Mouse (Mus musculus) midbrain, embryonic 15.5 days (tissue): ENCODE results near the gene Slc37a4. TPM values are rescaled to one million over a fixed set of nuclear protein-coding genes. Genes with fewer than 3 reads are reported as not detected.
"Not testable (repeated sequence)": the region's sequence is repeated elsewhere in the genome, so short reads cannot be mapped to it uniquely, and the experiment has no call there.

Source experiments
- ATAC-seq: fragments of 200-750 bp; cut with Nextera tagmentation; replicated peaks from 2 replicates; pipeline ENCODE4 v1.8.0; 2017; ENCODE audit warnings: moderate TSS enrichment
- H3K27ac ChIP-seq: fragments of 300-500 bp; sonication (generic); 2 replicates; pipeline ENCODE4 v1.5.1; 2015; ENCODE audit warnings: mild to moderate bottlenecking, inconsistent platforms
- H3K27me3 ChIP-seq: fragments of 300-500 bp; sonication (generic); replicated peaks from 2 replicates; pipeline ENCODE4 v1.6.1; 2015; ENCODE audit warnings: inconsistent platforms
- H3K36me3 ChIP-seq: fragments of 300-500 bp; sonication (generic); replicated peaks from 2 replicates; pipeline ENCODE4 v1.6.1; 2015; ENCODE audit warnings: inconsistent platforms
- H3K4me1 ChIP-seq: fragments of 300-500 bp; sonication (generic); 2 replicates; pipeline ENCODE4 v1.6.1; 2015; ENCODE audit warnings: inconsistent platforms
- H3K4me2 ChIP-seq: fragments of 300-500 bp; sonication (generic); 2 replicates; pipeline ENCODE4 v1.6.1; 2015; ENCODE audit warnings: inconsistent platforms, mild to moderate bottlenecking, moderate library complexity
- H3K4me3 ChIP-seq: fragments of 300-500 bp; sonication (generic); 2 replicates; pipeline ENCODE4 v1.5.1; 2015; ENCODE audit warnings: mild to moderate bottlenecking, inconsistent platforms
- H3K9ac ChIP-seq: fragments of 300-500 bp; sonication (generic); 2 replicates; pipeline ENCODE4 v1.6.1; 2015; ENCODE audit warnings: mild to moderate bottlenecking, inconsistent platforms
- H3K9me3 ChIP-seq: fragments of 300-500 bp; sonication (generic); 2 replicates; pipeline ENCODE4 v1.6.1; 2016; ENCODE audit warnings: inconsistent platforms
- WGBS: fragments of 180-500 bp; shearing (Covaris S2); methylation state at CpG from one replicate; pipeline ENCODE4 v1.1.7; 2015; ENCODE audit warnings: mixed read lengths; 5-methylcytosine and 5-hydroxymethylcytosine counted together
- polyA plus RNA-seq: library from polyadenylated mRNA; unstranded; fragments of >200 nt; fragmentation: Nextera tagmentation; extraction: Ambion mirVana; gene quantifications from 2 replicates; pipeline ENCODE4 v1.2.1, GENCODE M21; 2015

Slc37a4 gene
- polyA plus RNA-seq, 1 experiment from 2014 or later: 44.6 TPM

GRCm38 (mm10) chr9:44399795-44400114 lies 3.1 kb downstream of the Slc37a4 start:
- Histone ChIP-seq H3K36me3 (peaks cover 45% of the 10 kb centered on the region), H3K27me3 (no peaks in the 10 kb centered on the region), H3K4me1 (peaks cover 31% of the 10 kb centered on the region), H3K27ac (no peak overlapping the region), H3K9ac (no peak overlapping the region), H3K4me3 (no peak overlapping the region), H3K4me2 (no peak overlapping the region), H3K9me3 (no peaks in the 10 kb centered on the region)
- WGBS: 93% methylated on average over 6 of the region's 6 CpGs
- no peak for ATAC-seq

- Histone ChIP-seq H3K9me3 (no peaks in the 10 kb centered on the region), H3K4me1 (peaks cover 40% of the 10 kb centered on the region), H3K36me3 (peaks cover 45% of the 10 kb centered on the region), H3K27ac (no peak overlapping the region), H3K4me2 (no peak overlapping the region), H3K9ac (no peak overlapping the region), H3K27me3 (no peaks in the 10 kb centered on the region), H3K4me3 (no peak overlapping the region)
- no peak for ATAC-seq
- 88% methylated on average over 4 of the region's 4 CpGs for WGBS
Observed at GRCm38 (mm10) chr9:44401081-44401480, 4.4 kb downstream of the Slc37a4 start.

- H3K4me1 ChIP-seq: peaks cover 28% of the 10 kb centered on the region
- WGBS: 91% methylated on average over 3 of the region's 3 CpGs
Observed at GRCm38 (mm10) chr9:44405011-44405410, 8.4 kb downstream of the Slc37a4 start.

GRCm38 (mm10) chr9:44406906-44407751 lies 10.5 kb downstream of the Slc37a4 start, which contains the start of the genes Rps25 and Trappc4:
TSS of gene Rps25 (plus strand) at chr9:44407139.
TSS of gene Trappc4 (minus strand) at chr9:44407600.
- WGBS: under 1% methylated on average over 49 of the region's 51 CpGs

More at GRCm38 (mm10) chr9:44405011-44405410, 8.4 kb downstream of the Slc37a4 start:
- Histone ChIP-seq H3K4me3 (no peak overlapping the region), H3K9me3 (no peaks in the 10 kb centered on the region), H3K36me3 (peaks cover 48% of the 10 kb centered on the region), H3K4me2 (no peak overlapping the region; the same call in 1 of the 2 replicates), H3K9ac (no peak overlapping the region), H3K27me3 (no peaks in the 10 kb centered on the region), H3K27ac (no peak overlapping the region)
- no peak for ATAC-seq

GRCm38 (mm10) chr9:44407752-44408097 lies 11.1 kb downstream of the Slc37a4 start:
- Histone ChIP-seq H3K4me3 (peak overlapping the region; percentile 81), H3K9me3 (no peaks in the 10 kb centered on the region), H3K4me2 (peak overlapping the region; percentile 67), H3K27ac (peak overlapping the region; percentile 97), H3K9ac (peak overlapping the region; percentile 83), H3K36me3 (peaks cover 51% of the 10 kb centered on the region), H3K27me3 (no peaks in the 10 kb centered on the region), H3K4me1 (peaks cover 28% of the 10 kb centered on the region)
- 0% methylated on average over 24 of the region's 24 CpGs for WGBS
- no peak for ATAC-seq

More at GRCm38 (mm10) chr9:44406906-44407751, 10.5 kb downstream of the Slc37a4 start, which contains the start of the genes Rps25 and Trappc4:
- Histone ChIP-seq H3K9me3 (no peaks in the 10 kb centered on the region), H3K27ac (peak within 1 kb of the TSS; percentile 97), H3K9ac (peak within 1 kb of the TSS; percentile 83), H3K4me1 (peaks cover 28% of the 10 kb centered on the region), H3K4me2 (peak within 1 kb of the TSS; percentile 67), H3K27me3 (no peaks in the 10 kb centered on the region), H3K36me3 (peaks cover 52% of the 10 kb centered on the region), H3K4me3 (peak within 1 kb of the TSS; percentile 81)
- peak; percentile 97 for ATAC-seq

- not testable (repeated sequence) for H3K27me3 ChIP-seq, ATAC-seq, H3K9me3 ChIP-seq, H3K27ac ChIP-seq, H3K9ac ChIP-seq
- 87% methylated on average over 9 of the region's 9 CpGs for WGBS
- peak overlapping the region; percentile 81 for H3K4me3 ChIP-seq
- H3K4me2 ChIP-seq: peak overlapping the region; percentile 67
- peaks cover 28% of the 10 kb centered on the region for H3K4me1 ChIP-seq
- H3K36me3 ChIP-seq: peaks cover 54% of the 10 kb centered on the region
Observed at GRCm38 (mm10) chr9:44408693-44409092, 12.0 kb downstream of the Slc37a4 start.

GRCm38 (mm10) chr9:44410647-44411336 lies 14.1 kb downstream of the Slc37a4 start:
- Histone ChIP-seq H3K36me3 (peaks cover 53% of the 10 kb centered on the region), H3K4me2 (no peak overlapping the region), H3K9me3 (no peaks in the 10 kb centered on the region), H3K4me1 (peaks cover 17% of the 10 kb centered on the region), H3K27me3 (no peaks in the 10 kb centered on the region), H3K27ac (no peak overlapping the region), H3K9ac (no peak overlapping the region), H3K4me3 (no peak overlapping the region)
- no peak for ATAC-seq
- WGBS: 88% methylated on average over 2 of the region's 2 CpGs

GRCm38 (mm10) chr9:44411601-44412130 lies 15.0 kb downstream of the Slc37a4 start:
- peaks cover 53% of the 10 kb centered on the region for H3K36me3 ChIP-seq
- H3K4me3 ChIP-seq: no peak overlapping the region
- no peak for ATAC-seq
- no peak overlapping the region for H3K9ac ChIP-seq
- no peaks in the 10 kb centered on the region for H3K9me3 ChIP-seq
- WGBS: 85% methylated on average over 1 of the region's 1 CpGs
- H3K27me3 ChIP-seq: no peaks in the 10 kb centered on the region
- peaks cover 15% of the 10 kb centered on the region for H3K4me1 ChIP-seq
- H3K4me2 ChIP-seq: no peak overlapping the region
- H3K27ac ChIP-seq: no peak overlapping the region

GRCm38 (mm10) chr9:44412306-44412705 lies 15.7 kb downstream of the Slc37a4 start:
- Histone ChIP-seq H3K4me1 (peaks cover 20% of the 10 kb centered on the region), H3K4me3 (no peak overlapping the region), H3K36me3 (peaks cover 53% of the 10 kb centered on the region), H3K27ac (no peak overlapping the region), H3K27me3 (no peaks in the 10 kb centered on the region), H3K9me3 (no peaks in the 10 kb centered on the region), H3K4me2 (no peak overlapping the region), H3K9ac (no peak overlapping the region)
- no peak for ATAC-seq
- WGBS: 86% methylated on average over 4 of the region's 4 CpGs

- H3K9ac ChIP-seq: no peak overlapping the region
- H3K27me3 ChIP-seq: no peaks in the 10 kb centered on the region
- WGBS: 93% methylated on average over 2 of the region's 2 CpGs
- peaks cover 53% of the 10 kb centered on the region for H3K36me3 ChIP-seq
- no peak overlapping the region for H3K4me3 ChIP-seq
- H3K4me2 ChIP-seq: no peak overlapping the region
- no peaks in the 10 kb centered on the region for H3K9me3 ChIP-seq
- H3K4me1 ChIP-seq: peaks cover 22% of the 10 kb centered on the region
- H3K27ac ChIP-seq: no peak overlapping the region
- ATAC-seq: no peak
Observed at GRCm38 (mm10) chr9:44412781-44413180, 16.1 kb downstream of the Slc37a4 start.

GRCm38 (mm10) chr9:44417156-44417891 lies 20.7 kb downstream of the Slc37a4 start:
- ATAC-seq: peak; percentile 68
- Histone ChIP-seq H3K9ac (peak overlapping the region; percentile 71), H3K27ac (peak overlapping the region; percentile 83), H3K9me3 (no peaks in the 10 kb centered on the region), H3K4me1 (peaks cover 17% of the 10 kb centered on the region), H3K36me3 (peaks cover 22% of the 10 kb centered on the region; the same call in 1 of the 2 replicates), H3K4me2 (peak overlapping the region; percentile 89), H3K4me3 (peak overlapping the region; percentile 67), H3K27me3 (no peaks in the 10 kb centered on the region)
- 9% methylated on average over 26 of the region's 26 CpGs for WGBS
